Mouse (Mus musculus) heart, postnatal 0 days (tissue): ENCODE results near the gene Ltb4r1.

ENCODE experiments used
- CTCF ChIP-seq: IDR thresholded peaks from 2 replicates; pipeline ENCODE4 v1.5.1; 2016; ENCODE audit warnings: antibody characterized with exemption, control low read depth, low read depth
- EP300 ChIP-seq: IDR thresholded peaks from 2 replicates; pipeline ENCODE4 v1.6.1; 2016; ENCODE audit warnings: antibody characterized with exemption, low read depth

GRCm38 (mm10) chr14:55743711-55744110 lies 22.1 kb upstream of the Ltb4r1 start:
- TF ChIP-seq EP300, result no peak
- peak; percentile 97 for TF ChIP-seq CTCF
